Mouse (Mus musculus): ENCODE data around the gene Pofut2.

GRCm38 (mm10) chr10:77211116-77211570 is 47.9 kb upstream of the Pofut2 start:
- TF ChIP-seq POLR2A (IDR thresholded peaks at IDR 0.05; ENCODE audit: insufficient read length, low read depth) = no peak
- TF ChIP-seq USF1 (IDR thresholded peaks at IDR 0.05; ENCODE audit: low read depth) = no peak
- TF ChIP-seq E2F4 (IDR thresholded peaks at IDR 0.05; ENCODE audit: insufficient read depth) = no peak
- TF ChIP-seq MAX (IDR thresholded peaks at IDR 0.05; ENCODE audit: low read depth) = peak; percentile 48
- peak; percentile 1 for TF ChIP-seq TCF12 (IDR thresholded peaks at IDR 0.05; ENCODE audit: insufficient read depth, poor library complexity, severe bottlenecking)
- TF ChIP-seq MYOG (IDR thresholded peaks at IDR 0.05; ENCODE audit: control insufficient read depth in 1 of 3, insufficient read depth in 1 of 3, insufficient read length in 2 of 3, low read depth in 2 of 3) = peak in 1 of 3 experiments; percentile 6
- peak in 1 of 3 experiments; percentile 14 for TF ChIP-seq MYOD1 (IDR thresholded peaks at IDR 0.05; ENCODE audit: control insufficient read depth in 1 of 3, insufficient read length in 2 of 3, low read depth in 2 of 3)
